Mouse (Mus musculus): ENCODE measurements around the gene Osbpl8. TPM values are rescaled to one million over a fixed set of nuclear protein-coding genes. Genes with fewer than 3 reads are reported as not detected.

Osbpl8 gene
- total RNA-seq, 2 experiments from 2014 or later, result 80.7 to 92.2 TPM

- no peak for DNase-seq
These were observed 70.7 kb downstream of the Osbpl8 start for GRCm38 (mm10) chr10:111235289-111235570.

- DNase-seq, result no peak
These were observed 72.9 kb downstream of the Osbpl8 start for GRCm38 (mm10) chr10:111237434-111237833.

GRCm38 (mm10) chr10:111242677-111243076 lies 78.1 kb downstream of the Osbpl8 start:
- DNase-seq, result no peak

- DNase-seq, result no peak
These were observed 83.1 kb downstream of the Osbpl8 start for GRCm38 (mm10) chr10:111247609-111248008.

- no peak for DNase-seq
These were observed 83.6 kb downstream of the Osbpl8 start for GRCm38 (mm10) chr10:111248177-111248576.

GRCm38 (mm10) chr10:111250192-111250591 lies 85.6 kb downstream of the Osbpl8 start:
- no peak for DNase-seq

GRCm38 (mm10) chr10:111251666-111252065 lies 87.1 kb downstream of the Osbpl8 start:
- no peak for DNase-seq

- DNase-seq, result no peak
These were observed 90.7 kb downstream of the Osbpl8 start for GRCm38 (mm10) chr10:111255228-111255627.

- DNase-seq, result no peak
These were observed 91.6 kb downstream of the Osbpl8 start for GRCm38 (mm10) chr10:111256156-111256555.

GRCm38 (mm10) chr10:111257358-111257757 lies 92.8 kb downstream of the Osbpl8 start:
- DNase-seq, result no peak

GRCm38 (mm10) chr10:111258256-111258655 lies 93.7 kb downstream of the Osbpl8 start:
- DNase-seq, result no peak

GRCm38 (mm10) chr10:111271687-111272086 lies 107.1 kb downstream of the Osbpl8 start:
- peak; percentile 17 to 19 for DNase-seq

- peak in 1 of 2 experiments; percentile 45 for DNase-seq
These were observed 108.4 kb downstream of the Osbpl8 start for GRCm38 (mm10) chr10:111272905-111273304.

GRCm38 (mm10) chr10:111273463-111274088 lies 109.0 kb downstream of the Osbpl8 start:
- no peak for DNase-seq

- DNase-seq, result no peak
These were observed 111.3 kb downstream of the Osbpl8 start for GRCm38 (mm10) chr10:111275822-111276221.

- no peak for DNase-seq
These were observed 133.1 kb downstream of the Osbpl8 start for GRCm38 (mm10) chr10:111297631-111298030.

- DNase-seq, result peak; percentile 97
These were observed 133.9 kb downstream of the Osbpl8 start, which contains the start of gene Bbs10 for GRCm38 (mm10) chr10:111298140-111299098. Gene Bbs10, plus strand, starts transcription at chr10:111298679.

GRCm38 (mm10) chr10:111299591-111299990 lies 135.0 kb downstream of the Osbpl8 start:
- DNase-seq, result no peak

- no peak for DNase-seq
These were observed 136.5 kb downstream of the Osbpl8 start for GRCm38 (mm10) chr10:111301041-111301440.

- no peak for DNase-seq
These were observed 137.9 kb downstream of the Osbpl8 start for GRCm38 (mm10) chr10:111302486-111302885.

- DNase-seq, result no peak
These were observed 144.4 kb downstream of the Osbpl8 start for GRCm38 (mm10) chr10:111308850-111309501.

GRCm38 (mm10) chr10:111313282-111313681 lies 148.7 kb downstream of the Osbpl8 start:
- DNase-seq, result no peak

Measured in heart, adult 18-20 months (tissue).